Mouse (Mus musculus) 3134 (cell line): ENCODE data around the gene Chn2.

Experiments
- DNase-seq: peaks from one replicate; pipeline ENCODE4 v3.0.0-alpha.2; 2011; ENCODE audit warnings: low spot score; ENCODE audit not compliant: insufficient read length; ENCODE audit errors: extremely low read depth

Gene Chn2

DNA sequence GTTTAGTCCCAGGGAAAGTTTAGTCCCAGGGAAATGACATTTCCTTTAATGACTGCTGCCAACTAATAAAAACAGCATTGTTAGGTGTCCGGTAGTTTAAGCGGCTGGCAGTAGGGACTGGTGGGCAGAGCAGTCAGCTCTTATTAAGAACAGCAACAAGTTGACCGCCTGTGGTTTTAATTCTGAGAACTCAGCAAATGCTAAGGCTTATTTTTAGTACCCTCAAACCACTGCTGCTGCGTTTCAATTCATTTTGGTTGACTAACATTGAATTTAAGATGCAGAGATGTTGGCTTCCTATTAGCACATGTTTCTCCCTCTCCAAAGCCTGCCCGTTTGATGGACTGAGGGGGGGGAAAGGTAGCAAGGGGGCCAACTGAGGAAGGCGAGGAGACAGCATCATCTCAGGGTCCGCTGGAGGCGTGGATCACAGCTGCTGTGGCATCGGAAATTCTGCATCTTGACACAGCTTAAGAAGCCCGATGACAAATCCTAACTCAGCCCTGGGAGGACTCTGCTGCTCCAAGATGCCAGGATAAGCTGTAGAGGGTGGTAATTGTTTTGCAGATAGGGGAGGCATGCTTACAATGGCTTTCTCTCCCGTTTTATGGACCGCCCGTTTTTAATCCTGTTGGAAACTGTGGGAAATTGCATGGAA, 2.2 kb downstream of the Chn2 start:
- DNase-seq: no peak

DNA sequence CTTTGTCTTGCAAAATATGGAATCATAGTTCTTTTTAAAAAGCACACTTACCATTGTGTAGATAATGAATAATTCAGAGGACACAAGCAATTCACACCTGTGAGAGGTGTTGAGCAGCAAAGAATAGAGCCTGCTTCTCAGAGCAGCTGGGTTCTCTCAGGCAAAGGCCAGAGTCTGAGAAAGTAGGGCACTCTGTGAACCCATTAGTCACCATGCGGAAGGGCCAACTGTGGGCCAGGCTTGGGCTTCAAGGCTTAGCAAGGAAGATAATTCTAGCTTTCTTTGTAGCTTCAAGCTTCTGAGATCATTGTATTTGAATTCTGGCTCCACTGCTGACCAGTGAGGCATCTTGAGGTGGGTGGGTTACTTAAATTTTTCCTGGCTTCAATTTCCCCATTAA, 2.8 kb downstream of the Chn2 start:
- DNase-seq: no peak

DNA sequence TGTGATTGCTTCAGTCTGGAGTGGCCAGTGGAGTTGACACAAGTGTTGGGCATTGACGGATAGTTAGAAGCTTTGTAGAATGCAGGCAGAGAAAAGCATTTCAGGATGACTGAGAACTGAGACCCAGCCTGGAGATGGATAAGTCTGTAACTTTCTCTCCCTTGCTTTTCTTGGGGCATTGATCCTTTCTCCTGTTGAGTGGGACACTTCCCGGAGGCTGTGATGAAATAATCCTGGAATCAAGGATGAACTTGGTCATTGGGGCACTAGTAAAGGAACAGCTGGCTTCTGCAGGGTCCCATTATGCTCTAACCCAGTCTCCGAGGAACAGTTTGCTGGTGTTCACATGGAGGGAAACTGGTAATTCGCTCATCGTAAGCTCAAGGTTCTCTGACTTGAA, 4.2 kb downstream of the Chn2 start:
- DNase-seq: no peak

- DNase-seq: no peak
Observed at GRCm38 (mm10) chr6:54045748-54046721, 6.7 kb downstream of the Chn2 start.

DNA sequence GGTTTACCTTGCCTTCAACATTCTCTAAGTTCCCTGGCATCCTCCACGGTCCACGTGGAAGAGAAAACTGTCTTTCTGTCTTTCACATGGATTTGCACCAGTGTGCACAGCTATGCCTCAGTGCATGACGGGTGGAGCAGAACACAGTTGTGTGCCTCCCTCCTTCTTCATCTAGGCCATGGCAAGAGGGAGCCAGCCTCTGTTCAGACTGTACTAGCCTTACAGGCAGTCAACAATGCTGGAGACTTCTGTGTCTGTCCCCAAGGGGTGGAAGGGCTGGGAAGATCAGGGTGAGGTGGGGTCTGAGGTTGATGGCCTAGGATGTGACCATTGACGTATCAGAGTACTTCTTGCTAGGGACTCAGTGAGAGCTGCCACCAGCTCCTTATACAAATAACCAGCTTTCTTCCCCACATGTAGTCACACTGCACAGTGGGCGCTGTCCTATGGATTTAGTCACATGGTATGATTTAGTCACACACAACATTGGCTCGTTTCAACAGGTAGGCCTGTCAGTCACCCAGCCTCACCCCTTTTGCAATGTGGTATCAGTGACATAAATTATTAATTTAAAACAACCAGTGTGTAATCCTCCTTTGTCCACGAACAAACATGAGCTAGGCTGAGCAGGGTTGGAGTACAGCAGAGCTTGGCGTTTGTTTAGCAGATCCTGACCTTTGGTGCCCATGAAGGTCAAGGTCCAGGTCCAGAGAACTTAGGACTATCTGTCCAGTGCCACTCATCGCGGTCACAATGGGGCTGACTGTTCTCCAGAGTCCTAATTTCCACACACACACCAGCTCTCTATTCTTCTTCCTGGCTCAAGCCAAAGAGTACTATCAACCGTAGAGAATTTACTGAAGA, 7.8 kb downstream of the Chn2 start:
- DNase-seq: no peak

GRCm38 (mm10) chr6:54048768-54049167, 9.4 kb downstream of the Chn2 start:
- DNase-seq: no peak

DNA sequence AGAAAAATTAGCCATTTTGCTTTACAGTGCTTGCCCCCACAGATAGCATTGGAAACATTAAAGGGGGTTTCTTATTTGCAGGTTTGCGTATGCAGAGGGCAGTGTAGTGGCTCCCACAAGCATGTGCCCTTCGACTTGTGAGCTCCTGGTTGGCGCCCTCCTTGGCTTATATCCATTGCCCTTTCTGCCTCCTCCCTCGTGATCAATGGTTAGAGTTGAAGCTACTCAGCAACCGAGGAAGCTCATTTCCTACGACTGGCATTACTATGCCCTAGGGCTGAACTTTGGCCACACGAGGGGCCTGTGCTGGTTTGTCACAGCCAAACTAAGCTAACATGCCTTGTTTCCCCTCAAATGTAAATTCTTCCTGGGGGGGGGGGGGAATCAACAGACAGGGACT, 11.8 kb downstream of the Chn2 start:
- no peak for DNase-seq

- DNase-seq: no peak
Observed at GRCm38 (mm10) chr6:54052124-54052523, 12.8 kb downstream of the Chn2 start.

GRCm38 (mm10) chr6:54052666-54053065, 13.3 kb downstream of the Chn2 start:
- DNase-seq: no peak

GRCm38 (mm10) chr6:54053316-54053715, 14.0 kb downstream of the Chn2 start:
- no peak for DNase-seq

DNA sequence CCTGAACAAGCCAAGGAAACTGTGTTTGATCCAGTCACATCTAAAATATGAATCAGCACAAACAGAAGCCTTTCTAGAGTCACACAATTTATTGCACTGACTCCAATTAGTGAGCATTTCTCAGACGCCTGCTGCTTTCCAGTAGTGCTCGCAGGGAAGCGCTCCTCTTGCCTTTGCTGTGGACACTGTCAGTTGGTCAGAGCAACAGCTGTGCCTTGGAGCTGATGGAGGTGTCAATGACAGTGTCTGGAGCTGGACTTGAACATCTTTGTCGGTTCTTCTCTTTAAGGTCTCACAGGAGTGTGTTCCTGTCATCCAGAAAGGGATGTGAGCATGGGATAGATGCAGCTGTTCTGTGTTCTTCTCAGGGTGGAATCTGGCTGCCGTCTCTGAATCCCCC, 16.0 kb downstream of the Chn2 start:
- DNase-seq: no peak

- DNase-seq: no peak
Observed at GRCm38 (mm10) chr6:54056548-54057532, 17.5 kb downstream of the Chn2 start.

GRCm38 (mm10) chr6:54057661-54058060, 18.3 kb downstream of the Chn2 start:
- no peak for DNase-seq

DNA sequence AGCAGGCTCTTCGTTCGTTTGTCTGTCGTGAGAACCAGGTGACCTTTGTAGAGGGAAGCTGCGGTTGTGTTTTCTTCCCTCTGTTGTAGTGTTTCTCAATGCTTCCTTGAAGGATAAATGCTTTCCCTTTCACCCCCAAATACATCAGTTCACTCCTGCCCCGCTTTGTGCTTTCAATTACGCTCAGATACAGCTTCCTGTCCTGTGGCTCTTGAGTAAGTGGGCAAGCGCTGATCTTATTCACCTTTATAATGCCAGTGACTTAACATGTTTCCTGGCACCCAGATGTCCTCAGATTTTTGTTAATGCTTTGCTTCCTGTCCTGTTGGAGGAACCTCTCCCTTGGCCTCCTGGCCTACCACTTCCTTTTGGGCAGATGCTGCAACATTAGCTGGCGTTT, 19.5 kb downstream of the Chn2 start:
- no peak for DNase-seq

GRCm38 (mm10) chr6:54060258-54060657, 20.9 kb downstream of the Chn2 start:
- no peak for DNase-seq

- no peak for DNase-seq
Observed at GRCm38 (mm10) chr6:54061375-54061774, 22.0 kb downstream of the Chn2 start.

- no peak for DNase-seq
Observed at GRCm38 (mm10) chr6:54063878-54064277, 24.5 kb downstream of the Chn2 start.

GRCm38 (mm10) chr6:54067380-54067779, 28.0 kb downstream of the Chn2 start:
- no peak for DNase-seq

DNA sequence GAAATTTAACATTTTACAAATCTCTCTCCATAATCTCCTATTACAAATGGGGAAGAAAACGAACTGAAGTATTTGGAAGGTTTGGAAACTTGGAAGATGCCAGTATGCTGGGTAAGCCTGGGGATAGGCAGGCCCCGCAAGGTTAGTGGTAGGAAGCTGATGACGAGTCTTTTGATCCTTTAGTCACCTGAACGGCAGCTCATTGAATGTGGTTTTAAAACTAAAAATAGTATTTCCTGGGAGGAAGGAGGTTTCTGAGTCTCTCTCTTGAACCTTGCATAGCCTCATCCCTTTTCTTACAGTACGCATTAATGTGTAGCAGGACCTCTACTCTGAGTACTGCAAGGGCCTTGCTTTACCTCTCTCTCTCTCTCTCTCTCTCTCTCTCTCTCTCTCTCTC, 29.5 kb downstream of the Chn2 start:
- DNase-seq: no peak

DNA sequence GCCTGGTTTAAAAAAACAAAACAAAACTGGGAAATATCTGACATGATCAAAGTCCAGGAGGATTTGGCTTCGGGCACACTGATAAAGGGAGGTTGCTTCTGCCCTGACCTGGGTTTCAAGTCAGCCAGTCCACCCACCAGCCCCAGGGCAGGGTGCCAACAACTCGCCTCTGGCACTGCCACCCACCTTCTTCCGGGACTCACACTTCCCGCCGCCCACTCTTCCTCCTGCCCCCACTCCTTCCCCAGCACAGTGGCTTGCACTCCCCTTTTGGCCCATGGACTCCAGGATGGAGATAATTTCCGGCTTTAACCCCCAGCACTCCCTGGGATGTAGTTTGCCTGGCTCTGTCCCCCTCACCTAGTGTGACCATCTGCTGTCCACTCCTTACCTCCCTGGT, 31.4 kb downstream of the Chn2 start:
- no peak for DNase-seq
